Mouse (Mus musculus): ENCODE results near the gene Sytl2.

GRCm38 (mm10) chr7:90259899-90260298 is 42.2 kb upstream of the Sytl2 start:
- TF ChIP-seq JUND (IDR thresholded peaks at IDR 0.05; ENCODE audit: low read depth, low read length) (no peak), MYC (IDR thresholded peaks at IDR 0.05; ENCODE audit: low read depth, low read length) (no peak), POLR2A (IDR thresholded peaks at IDR 0.05; ENCODE audit: control insufficient read depth in 1 of 2, insufficient read depth in 1 of 2, low read depth in 1 of 2, low read length in 2 of 2, poor library complexity in 1 of 2) (no peak), E2F4 (IDR thresholded peaks at IDR 0.05; ENCODE audit: borderline replicate concordance, low read depth, low read length) (no peak), CTCF (IDR thresholded peaks at IDR 0.05 in 2 of 3, conservative IDR thresholded peaks at IDR 0.05 in 1 of 3; ENCODE audit: control insufficient read depth in 1 of 3, insufficient read depth in 1 of 3, low read depth in 2 of 3, low read length in 3 of 3, poor library complexity in 1 of 3, severe bottlenecking in 1 of 3) (no peak), ZMIZ1 (IDR thresholded peaks at IDR 0.05; ENCODE audit: low read depth, low read length) (no peak), BHLHE40 (IDR thresholded peaks at IDR 0.05; ENCODE audit: borderline replicate concordance, low read depth, low read length) (no peak), ZKSCAN1 (IDR thresholded peaks at IDR 0.05; ENCODE audit: low read depth, low read length) (no peak), SMC3 (IDR thresholded peaks at IDR 0.05; ENCODE audit: low read depth, low read length) (no peak), EP300 (IDR thresholded peaks at IDR 0.05; ENCODE audit: low read depth in 1 of 2, low read length in 2 of 2) (no peak)
